Mouse (Mus musculus): ENCODE data around the gene Adam10. TPM values are rescaled to one million over a fixed set of nuclear protein-coding genes. Genes with fewer than 3 reads are reported as not detected.

Gene Adam10
- polyA plus RNA-seq, 1 experiment = 55.3 TPM

DNA sequence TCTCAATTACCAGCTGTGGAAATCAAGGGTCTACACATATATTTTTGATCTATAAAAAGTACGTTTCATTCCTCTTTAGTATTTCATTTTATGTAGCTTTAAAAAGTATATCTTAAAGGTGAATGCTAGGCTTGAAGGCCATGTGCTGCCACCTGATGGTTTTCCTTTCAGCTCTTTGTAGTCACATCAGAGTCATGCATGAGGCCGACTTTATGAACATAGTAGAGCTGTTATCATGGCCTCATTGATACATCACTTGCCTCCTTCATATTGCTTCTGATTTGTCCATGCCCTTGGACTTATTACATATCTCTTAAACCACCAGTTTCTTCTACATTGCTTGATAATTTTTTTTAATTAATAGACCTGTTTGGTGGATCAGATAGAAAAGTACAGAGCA is 16.9 kb downstream of the Adam10 start:
- no peak for TF ChIP-seq GATA1 (IDR thresholded peaks at IDR 0.05; ENCODE audit: low read length)

DNA sequence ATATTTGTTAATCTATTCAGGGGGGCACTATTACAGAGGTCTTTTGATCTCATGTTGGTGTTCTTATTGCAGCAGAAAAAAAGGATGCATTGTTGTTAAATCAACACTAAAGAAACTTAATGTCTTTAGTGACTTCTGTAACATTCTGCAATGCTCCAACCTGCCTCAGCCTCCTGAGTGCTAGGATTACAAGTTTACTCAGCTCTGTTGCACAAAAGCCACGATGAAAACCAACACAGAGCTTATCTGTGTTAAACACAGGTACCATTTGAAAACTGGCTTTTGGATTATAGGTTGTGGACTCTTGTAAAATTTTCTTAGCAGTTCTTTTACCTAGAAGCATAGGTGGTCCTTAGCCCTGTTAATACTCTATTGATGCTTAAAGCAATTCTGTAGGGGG is 19.3 kb downstream of the Adam10 start:
- TF ChIP-seq GATA1 (IDR thresholded peaks at IDR 0.05; ENCODE audit: low read length) = no peak

DNA sequence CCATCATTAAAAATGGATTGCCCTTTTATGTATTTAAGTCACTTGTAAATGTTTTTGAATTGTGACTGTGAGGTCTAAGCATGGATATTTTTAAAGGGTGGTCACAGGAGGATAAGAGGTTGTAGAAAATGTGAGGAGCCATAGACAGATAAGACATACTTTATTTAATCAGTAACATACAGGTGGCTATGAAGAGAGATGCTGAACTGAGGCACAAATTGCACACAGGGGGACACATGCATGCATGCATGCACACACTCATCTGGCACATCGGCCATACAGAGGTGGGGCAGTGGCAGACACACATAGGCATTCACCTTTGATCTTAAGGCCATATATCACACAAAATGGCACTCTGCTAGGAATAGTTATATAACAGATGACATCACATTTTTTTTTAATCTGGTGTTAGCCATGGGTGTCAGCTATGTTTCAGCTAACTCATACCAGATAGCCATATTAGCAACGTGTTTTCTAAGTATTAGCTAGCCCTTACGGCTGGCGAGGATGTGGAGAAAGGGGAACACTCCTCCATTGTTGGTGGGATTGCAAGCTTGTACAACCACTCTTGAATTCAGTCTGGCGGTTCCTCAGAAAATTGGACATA is 24.9 kb downstream of the Adam10 start:
- no peak for TF ChIP-seq GATA1 (IDR thresholded peaks at IDR 0.05; ENCODE audit: low read length)

DNA sequence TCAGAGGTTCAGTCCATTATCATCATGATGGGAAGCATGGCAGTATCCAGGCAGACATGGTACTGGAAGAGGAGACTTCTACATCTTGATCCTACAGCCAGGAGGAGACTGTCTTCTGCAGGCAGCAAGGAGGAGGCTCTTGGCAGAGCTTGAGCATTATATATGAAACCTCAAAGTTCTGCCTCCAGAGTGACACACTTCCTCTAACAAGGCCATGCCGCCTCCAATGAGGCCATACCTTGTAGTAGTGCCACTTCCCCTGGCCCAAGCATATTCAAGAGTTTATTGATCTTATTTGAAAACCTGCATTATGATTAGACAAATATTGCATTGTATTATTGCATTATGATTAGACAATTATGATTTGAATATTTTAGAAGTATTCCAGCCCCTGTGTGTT is 27.6 kb downstream of the Adam10 start:
- no peak for TF ChIP-seq GATA1 (IDR thresholded peaks at IDR 0.05; ENCODE audit: low read length)

DNA sequence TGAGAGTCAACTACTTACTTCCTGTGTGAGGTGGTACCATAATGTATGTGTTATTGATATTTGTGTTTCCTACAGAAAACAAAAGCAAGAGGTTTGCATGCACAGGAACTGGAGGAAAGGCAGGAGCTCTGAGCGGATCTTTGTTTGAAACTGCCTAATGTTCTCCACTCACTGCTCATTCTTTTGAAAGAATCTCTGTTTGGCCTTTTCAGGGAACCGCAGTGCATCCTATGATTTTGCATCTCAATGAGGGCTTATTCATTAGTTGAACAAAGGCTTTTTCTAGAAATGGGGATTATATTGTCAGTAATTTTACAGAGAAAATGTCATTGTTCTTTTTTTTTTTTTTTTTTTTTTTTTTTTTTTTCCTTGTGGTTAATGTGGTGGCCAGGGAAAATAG is 50.7 kb downstream of the Adam10 start:
- no peak for TF ChIP-seq GATA1 (IDR thresholded peaks at IDR 0.05; ENCODE audit: low read length)

DNA sequence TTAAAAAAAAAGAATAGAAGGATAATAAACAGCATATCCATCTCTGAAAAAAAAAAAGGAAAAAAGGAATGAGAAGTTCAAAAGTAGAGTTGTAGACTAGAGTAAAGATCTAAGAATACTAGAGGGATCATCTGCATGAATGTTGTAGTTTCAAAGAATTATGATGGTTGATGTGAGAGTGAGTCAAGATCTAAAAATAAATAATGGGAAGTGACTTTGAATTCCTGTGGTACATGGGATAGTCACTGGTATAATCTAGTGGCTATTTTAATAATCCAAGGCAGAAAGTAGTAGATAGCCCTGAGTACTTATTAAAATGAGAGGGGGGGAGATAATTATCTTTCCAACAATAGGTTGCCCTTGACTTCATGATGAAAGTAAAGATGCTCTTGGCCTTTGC is 52.3 kb downstream of the Adam10 start:
- TF ChIP-seq GATA1 (IDR thresholded peaks at IDR 0.05; ENCODE audit: low read length) = no peak

DNA sequence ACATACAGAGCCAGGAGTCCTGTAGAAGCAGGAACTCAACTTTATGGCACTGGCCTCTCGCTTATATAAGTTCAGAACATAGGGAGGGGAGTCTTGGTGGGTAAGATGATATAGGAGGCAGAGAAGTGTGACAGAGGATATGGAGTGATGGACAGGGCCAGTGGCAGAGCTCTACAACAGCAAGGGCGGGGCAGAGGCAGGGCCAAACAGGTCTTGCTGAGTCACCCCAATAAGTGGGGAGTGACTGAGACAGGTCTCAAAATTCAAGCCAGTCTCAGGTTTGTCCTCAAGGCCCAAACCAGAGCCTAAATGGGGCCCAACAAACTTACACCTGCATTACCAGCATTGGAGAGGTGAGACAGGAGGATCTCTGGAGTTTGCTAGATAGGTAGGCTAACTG is 54.4 kb downstream of the Adam10 start:
- no peak for TF ChIP-seq GATA1 (IDR thresholded peaks at IDR 0.05; ENCODE audit: low read length)

DNA sequence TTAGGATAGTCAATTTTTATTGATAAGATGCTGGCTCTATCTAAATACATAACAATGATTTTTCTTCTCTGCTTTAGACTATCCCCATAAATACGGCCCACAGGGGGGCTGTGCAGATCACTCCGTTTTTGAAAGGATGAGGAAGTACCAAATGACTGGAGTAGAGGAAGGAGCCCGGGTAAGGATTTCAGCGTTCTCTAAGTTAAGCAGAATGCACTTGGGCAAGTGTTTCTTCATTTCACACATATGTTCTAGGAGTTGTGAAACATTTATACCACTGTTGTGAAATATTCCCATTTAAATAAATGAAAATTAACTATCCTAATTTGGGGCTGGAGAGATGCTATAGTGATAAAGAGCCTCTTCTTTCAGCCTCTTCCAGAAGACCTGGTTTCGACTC is 61.2 kb downstream of the Adam10 start:
- TF ChIP-seq GATA1 (IDR thresholded peaks at IDR 0.05; ENCODE audit: low read length) = no peak

DNA sequence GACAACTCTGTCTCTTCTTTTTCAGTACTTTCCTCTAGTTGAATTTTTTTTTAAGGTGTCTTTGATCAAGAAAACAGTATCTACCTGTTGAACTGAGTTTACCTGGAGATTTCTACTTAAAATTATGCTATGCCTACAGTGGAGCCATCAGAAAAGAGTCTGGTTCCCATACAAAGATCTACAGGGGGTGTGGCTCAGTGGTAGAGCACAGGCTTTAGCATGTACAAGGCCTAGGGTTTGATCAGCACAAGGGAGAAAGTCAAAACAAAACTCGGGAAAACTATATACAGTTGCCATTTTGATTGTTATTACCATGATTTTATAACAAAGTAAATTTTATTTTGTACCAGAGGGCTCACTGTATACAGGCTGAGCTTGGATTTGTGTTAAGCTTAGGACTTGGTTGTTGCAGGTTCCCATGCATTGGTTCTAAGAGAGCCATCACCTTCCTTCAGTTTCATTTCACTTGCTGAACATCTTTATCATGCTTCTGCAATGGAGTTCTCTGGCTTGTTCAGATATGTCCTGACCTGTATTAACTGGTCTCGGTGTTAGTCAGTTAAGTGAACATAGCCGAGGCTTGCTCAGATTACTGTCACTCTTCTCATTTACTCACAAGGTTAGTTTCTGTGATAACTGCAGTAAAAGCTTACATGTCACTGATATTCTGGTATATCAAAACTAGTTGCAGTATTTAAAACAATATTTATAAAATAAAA is 72.9 kb downstream of the Adam10 start:
- TF ChIP-seq GATA1 (IDR thresholded peaks at IDR 0.05; ENCODE audit: low read length) = no peak

DNA sequence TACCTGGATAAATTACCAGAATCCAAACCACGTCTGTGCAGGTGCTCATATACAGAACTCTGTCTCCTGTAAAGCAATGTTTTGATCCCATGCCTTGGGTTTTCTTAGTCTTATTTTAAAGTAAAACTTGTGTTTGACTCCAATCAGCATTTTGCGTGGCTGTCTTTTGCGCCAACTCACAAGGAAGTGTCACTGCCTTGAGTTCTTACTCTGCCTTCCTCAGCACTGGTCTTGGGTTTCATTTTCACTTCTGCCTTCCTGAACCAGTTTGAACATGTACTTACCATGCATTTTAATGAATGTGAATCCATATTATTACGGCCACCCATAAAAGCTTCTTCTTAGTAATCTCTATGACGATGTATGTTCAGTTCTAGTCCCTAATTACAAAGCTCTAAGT is 82.2 kb downstream of the Adam10 start:
- TF ChIP-seq GATA1 (IDR thresholded peaks at IDR 0.05; ENCODE audit: low read length) = no peak

DNA sequence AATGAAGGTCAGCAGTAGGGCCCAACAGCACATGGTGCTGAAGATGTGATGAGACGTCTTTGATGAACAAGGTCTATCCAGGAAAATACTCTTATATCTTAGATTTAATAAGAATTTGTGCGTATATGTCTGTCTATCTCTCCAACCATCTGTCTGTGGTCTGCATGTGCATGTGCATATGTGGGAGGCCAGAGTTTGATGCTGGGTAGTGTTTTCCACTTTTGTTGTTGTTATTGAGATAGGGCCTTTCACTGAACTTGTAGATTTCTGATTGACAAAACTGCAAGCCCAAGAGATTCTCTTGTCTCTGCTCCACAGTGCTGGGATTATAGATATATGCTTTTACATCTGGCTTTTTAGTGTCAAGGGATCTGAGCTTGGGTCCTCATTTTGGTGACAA is 96.7 kb downstream of the Adam10 start:
- peak; percentile 57 for TF ChIP-seq GATA1 (IDR thresholded peaks at IDR 0.05; ENCODE audit: low read length)

DNA sequence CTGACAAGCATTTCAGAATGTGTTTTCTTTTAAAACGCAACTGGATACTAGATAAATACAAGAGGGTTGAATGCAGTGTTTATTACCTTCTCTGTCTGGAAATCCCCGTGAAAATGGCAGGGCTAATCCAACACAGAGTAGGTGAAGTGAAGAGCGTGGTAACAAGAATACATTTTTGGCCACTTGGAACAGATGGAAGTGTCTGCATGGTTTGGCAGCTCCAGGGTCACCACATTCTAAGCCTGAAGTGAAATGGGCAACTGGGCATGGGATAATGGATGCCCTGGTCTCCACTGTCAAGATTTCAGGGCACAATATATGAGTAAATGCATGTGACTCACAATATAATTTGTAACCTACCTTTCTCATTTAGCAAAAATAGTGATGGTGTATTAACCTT is 103.4 kb downstream of the Adam10 start:
- no peak for TF ChIP-seq GATA1 (IDR thresholded peaks at IDR 0.05; ENCODE audit: low read length)

DNA sequence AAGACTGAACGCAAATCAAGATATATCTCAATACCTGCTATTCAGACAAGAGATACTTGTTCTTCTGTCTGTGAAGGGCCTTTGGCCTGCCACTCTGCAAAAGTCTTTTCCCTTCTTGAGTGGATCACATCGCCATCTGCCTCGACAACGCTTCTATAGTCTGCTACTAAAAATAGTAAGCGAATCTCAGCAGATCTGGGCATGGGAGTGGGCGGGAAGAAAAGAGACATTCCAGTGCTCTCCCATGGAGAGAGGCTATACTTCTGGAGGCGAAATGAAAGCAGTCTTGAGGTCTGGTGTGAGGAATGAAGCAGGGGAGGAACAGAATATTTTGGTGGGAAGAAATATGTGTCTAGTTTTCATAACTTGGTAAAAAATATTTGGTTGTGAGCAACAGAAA is 109.9 kb downstream of the Adam10 start:
- no peak for TF ChIP-seq GATA1 (IDR thresholded peaks at IDR 0.05; ENCODE audit: low read length)

DNA sequence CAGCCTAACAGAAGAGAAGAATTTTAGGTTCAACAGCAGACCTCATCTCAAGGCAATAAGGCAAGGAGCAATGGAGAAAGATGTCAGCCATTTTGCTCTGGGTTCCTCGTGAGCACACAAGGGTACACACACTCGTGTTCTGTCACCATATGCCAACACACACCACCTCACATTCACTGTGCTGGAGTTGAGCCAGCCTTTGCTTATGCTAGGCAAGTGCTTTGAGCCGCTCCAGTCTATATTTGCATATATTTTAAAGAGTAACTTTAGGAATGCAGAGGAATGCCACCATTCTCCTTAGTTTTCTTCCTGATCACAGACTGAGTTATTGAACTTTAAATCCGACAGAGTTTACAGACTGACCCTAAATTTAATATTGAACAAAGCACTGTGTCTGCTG is 111.8 kb downstream of the Adam10 start:
- no peak for TF ChIP-seq GATA1 (IDR thresholded peaks at IDR 0.05; ENCODE audit: low read length)

DNA sequence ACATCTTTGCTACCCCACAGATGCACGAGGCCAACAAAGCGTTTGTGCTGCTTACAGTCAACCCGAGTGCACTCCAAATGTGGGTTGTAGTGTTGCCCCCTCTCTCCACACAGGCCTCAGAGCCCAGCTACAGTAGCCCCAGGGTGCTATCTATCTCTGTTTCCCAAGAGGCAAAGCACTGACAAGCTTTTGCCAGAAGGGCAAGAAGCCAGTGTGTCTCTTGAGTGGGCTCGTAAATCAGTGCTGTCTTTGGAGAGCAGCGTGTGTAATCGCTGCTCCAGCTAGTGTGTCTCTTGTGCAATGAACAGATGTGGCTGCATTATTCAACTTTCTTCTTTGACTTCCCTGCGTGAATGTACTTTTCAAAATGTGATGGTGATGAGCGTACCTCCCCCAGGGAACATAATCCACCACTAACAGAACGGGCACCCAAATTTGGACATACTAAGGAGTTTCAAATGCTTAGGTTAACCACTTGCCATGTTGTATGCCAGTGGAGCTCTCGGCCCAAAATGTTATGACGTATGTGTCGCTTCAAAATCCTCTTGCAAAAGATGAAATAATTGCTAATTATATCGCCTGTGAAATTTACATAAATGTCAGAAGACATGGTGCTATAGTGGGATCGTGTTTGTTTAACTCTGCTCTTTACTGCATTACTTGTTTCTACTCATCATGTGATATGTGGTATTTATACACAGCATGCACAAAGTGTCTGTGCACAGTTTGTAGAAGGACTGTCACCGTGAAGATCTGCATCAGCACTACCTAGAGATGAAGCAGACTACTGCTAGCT is 116.0 kb downstream of the Adam10 start:
- TF ChIP-seq GATA1 (IDR thresholded peaks at IDR 0.05; ENCODE audit: low read length) = no peak

DNA sequence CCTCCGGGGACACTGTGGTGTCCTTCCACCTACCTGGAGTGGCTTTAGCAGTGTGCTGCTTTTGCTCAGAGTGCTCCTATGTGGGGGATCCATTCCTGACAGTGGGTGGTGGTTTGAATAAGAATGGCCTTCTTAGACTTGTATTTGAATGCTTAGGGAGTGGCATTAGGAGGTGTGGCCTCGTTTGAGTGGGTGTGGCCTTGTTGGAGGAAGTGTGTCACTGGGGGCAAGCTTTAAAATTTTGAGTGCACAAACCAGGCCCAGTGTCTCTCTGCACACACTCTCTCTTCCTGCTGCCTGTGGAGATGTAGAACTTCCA is 116.6 kb downstream of the Adam10 start:
- TF ChIP-seq GATA1 (IDR thresholded peaks at IDR 0.05; ENCODE audit: low read length) = no peak
